Mouse (Mus musculus): ENCODE measurements around the gene Fam120b. TPM values are rescaled to one million over a fixed set of nuclear protein-coding genes. Genes with fewer than 3 reads are reported as not detected.

Gene Fam120b
- polyA plus RNA-seq, 1 experiment from 2014 or later = 30.3 TPM

GRCm38 (mm10) chr17:15365650-15366049, 30.4 kb upstream of the Fam120b start:
- Histone ChIP-seq H3K27me3 (ENCODE audit: control insufficient read depth, insufficient read depth, low read length) (no peaks in the 10 kb centered on the region), H3K4me1 (ENCODE audit: control insufficient read depth, insufficient read depth, low read length) (no peaks in the 10 kb centered on the region), H3K36me3 (ENCODE audit: control insufficient read depth, insufficient read depth, low read length) (peaks cover 5% of the 10 kb centered on the region; the same call in 1 of the 2 replicates), H3K27ac (ENCODE audit: low read length) (no peak overlapping the region), H3K9me3 (ENCODE audit: control insufficient read depth, low read depth, low read length) (no peaks in the 10 kb centered on the region), H3K9ac (replicated peaks; ENCODE audit: low read depth, low read length) (no peak overlapping the region), H3K4me3 (ENCODE audit: low read depth, low read length) (no peak overlapping the region), H3K4me2 (replicated peaks; ENCODE audit: low read depth, low read length) (no peak overlapping the region)
- no peak for ATAC-seq (ENCODE audit: insufficient number of reproducible peaks, insufficient read depth, low FRiP score, low read depth)
- 69% methylated on average over 5 of the region's 5 CpGs for WGBS

GRCm38 (mm10) chr17:15370401-15370800, 25.6 kb upstream of the Fam120b start:
- 0 out of 2 replicates have a peak, but pooled peaks cover 7% of the 10 kb centered on the region for H3K27me3 ChIP-seq (ENCODE audit: control insufficient read depth, insufficient read depth, low read length)

GRCm38 (mm10) chr17:15371967-15372835, 23.8 kb upstream of the Fam120b start:
- peaks cover 28% of the 10 kb centered on the region for H3K4me1 ChIP-seq (ENCODE audit: control insufficient read depth, insufficient read depth, low read length)
- H3K4me2 ChIP-seq (replicated peaks; ENCODE audit: low read depth, low read length) = peak overlapping the region; percentile 91
- H3K27ac ChIP-seq (ENCODE audit: low read length) = no peak overlapping the region
- no peaks in the 10 kb centered on the region for H3K9me3 ChIP-seq (ENCODE audit: control insufficient read depth, low read depth, low read length)
- WGBS = 45% methylated on average over 17 of the region's 17 CpGs
- H3K4me3 ChIP-seq (ENCODE audit: low read depth, low read length) = peak overlapping the region; percentile 69; the same call in 1 of the 2 replicates
- H3K27me3 ChIP-seq (ENCODE audit: control insufficient read depth, insufficient read depth, low read length) = 0 out of 2 replicates have a peak, but pooled peaks cover 7% of the 10 kb centered on the region
- peaks cover 5% of the 10 kb centered on the region; the same call in 1 of the 2 replicates for H3K36me3 ChIP-seq (ENCODE audit: control insufficient read depth, insufficient read depth, low read length)
- no peak overlapping the region for H3K9ac ChIP-seq (replicated peaks; ENCODE audit: low read depth, low read length)
- ATAC-seq (ENCODE audit: insufficient number of reproducible peaks, insufficient read depth, low FRiP score, low read depth) = no peak; the same call in 1 of the 2 replicates

More at GRCm38 (mm10) chr17:15370401-15370800, 25.6 kb upstream of the Fam120b start:
- no peak for ATAC-seq (ENCODE audit: insufficient number of reproducible peaks, insufficient read depth, low FRiP score, low read depth)
- Histone ChIP-seq H3K4me3 (ENCODE audit: low read depth, low read length) (no peak overlapping the region), H3K9me3 (ENCODE audit: control insufficient read depth, low read depth, low read length) (no peaks in the 10 kb centered on the region), H3K4me2 (replicated peaks; ENCODE audit: low read depth, low read length) (no peak overlapping the region), H3K27ac (ENCODE audit: low read length) (no peak overlapping the region), H3K36me3 (ENCODE audit: control insufficient read depth, insufficient read depth, low read length) (peaks cover 5% of the 10 kb centered on the region; the same call in 1 of the 2 replicates), H3K9ac (replicated peaks; ENCODE audit: low read depth, low read length) (no peak overlapping the region), H3K4me1 (ENCODE audit: control insufficient read depth, insufficient read depth, low read length) (peaks cover 23% of the 10 kb centered on the region)
- WGBS = 91% methylated on average over 14 of the region's 14 CpGs

DNA sequence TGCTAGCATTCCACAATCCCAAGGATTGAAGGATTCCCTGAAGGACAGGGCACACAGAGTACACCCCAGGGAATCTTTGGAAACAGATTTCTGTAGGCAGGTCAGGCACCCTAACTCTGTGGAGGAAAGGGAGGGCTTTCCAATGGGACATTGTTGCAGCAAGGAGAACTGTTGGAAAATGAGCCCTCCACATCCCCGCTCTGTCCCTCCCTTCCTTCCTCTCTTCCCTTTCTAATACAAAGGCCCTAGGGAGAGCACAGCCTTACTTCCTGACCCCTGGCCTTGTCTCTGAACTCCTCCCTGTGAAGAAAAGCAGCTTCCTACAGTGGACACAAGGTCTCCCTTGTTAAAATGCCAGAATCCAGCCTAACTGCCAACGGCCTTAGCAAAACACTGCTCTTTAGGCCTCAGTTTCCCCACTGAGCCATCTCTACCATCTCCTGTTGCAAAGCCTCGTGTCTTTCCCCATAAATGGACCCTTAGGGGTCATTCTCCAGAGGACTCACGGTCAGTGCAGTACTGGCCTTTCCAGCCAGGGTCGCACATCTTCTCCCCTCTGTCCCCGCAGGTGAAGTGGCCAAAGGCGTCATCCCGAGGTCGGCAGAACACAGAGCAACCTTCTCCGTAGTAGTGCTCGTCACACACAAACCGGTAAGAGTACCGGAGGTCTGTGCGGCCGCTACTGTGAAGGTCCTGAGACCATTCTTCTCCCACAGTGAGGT, 22.9 kb upstream of the Fam120b start:
- ATAC-seq (ENCODE audit: insufficient number of reproducible peaks, insufficient read depth, low FRiP score, low read depth) = no peak
- peaks cover under 1% of the 10 kb centered on the region; the same call in 1 of the 2 replicates for H3K36me3 ChIP-seq (ENCODE audit: control insufficient read depth, insufficient read depth, low read length)
- H3K27me3 ChIP-seq (ENCODE audit: control insufficient read depth, insufficient read depth, low read length) = 0 out of 2 replicates have a peak, but pooled peaks cover 7% of the 10 kb centered on the region
- H3K27ac ChIP-seq (ENCODE audit: low read length) = no peak overlapping the region; the same call in 1 of the 2 replicates
- peak overlapping the region; percentile 91 for H3K4me2 ChIP-seq (replicated peaks; ENCODE audit: low read depth, low read length)
- 64% methylated on average over 15 of the region's 15 CpGs for WGBS
- peaks cover 35% of the 10 kb centered on the region for H3K4me1 ChIP-seq (ENCODE audit: control insufficient read depth, insufficient read depth, low read length)
- no peaks in the 10 kb centered on the region for H3K9me3 ChIP-seq (ENCODE audit: control insufficient read depth, low read depth, low read length)
- H3K4me3 ChIP-seq (ENCODE audit: low read depth, low read length) = peak overlapping the region; percentile 69
- peak overlapping the region; percentile 0; the same call in 1 of the 2 replicates for H3K9ac ChIP-seq (replicated peaks; ENCODE audit: low read depth, low read length)

- H3K9ac ChIP-seq (replicated peaks; ENCODE audit: low read depth, low read length) = peak overlapping the region; percentile 78
- H3K4me3 ChIP-seq (ENCODE audit: low read depth, low read length) = peak overlapping the region; percentile 69
- peak overlapping the region; percentile 91 for H3K4me2 ChIP-seq (replicated peaks; ENCODE audit: low read depth, low read length)
- no peak for ATAC-seq (ENCODE audit: insufficient number of reproducible peaks, insufficient read depth, low FRiP score, low read depth)
- 3% methylated on average over 50 of the region's 50 CpGs for WGBS
- no peaks in the 10 kb centered on the region for H3K9me3 ChIP-seq (ENCODE audit: control insufficient read depth, low read depth, low read length)
- 0 out of 2 replicates have a peak, but pooled peaks cover 7% of the 10 kb centered on the region for H3K27me3 ChIP-seq (ENCODE audit: control insufficient read depth, insufficient read depth, low read length)
- H3K4me1 ChIP-seq (ENCODE audit: control insufficient read depth, insufficient read depth, low read length) = peaks cover 39% of the 10 kb centered on the region
- H3K27ac ChIP-seq (ENCODE audit: low read length) = peak overlapping the region; percentile 56; the same call in 1 of the 2 replicates
- H3K36me3 ChIP-seq (ENCODE audit: control insufficient read depth, insufficient read depth, low read length) = no peaks in the 10 kb centered on the region
Measured at GRCm38 (mm10) chr17:15374321-15375141, 21.5 kb upstream of the Fam120b start.

DNA sequence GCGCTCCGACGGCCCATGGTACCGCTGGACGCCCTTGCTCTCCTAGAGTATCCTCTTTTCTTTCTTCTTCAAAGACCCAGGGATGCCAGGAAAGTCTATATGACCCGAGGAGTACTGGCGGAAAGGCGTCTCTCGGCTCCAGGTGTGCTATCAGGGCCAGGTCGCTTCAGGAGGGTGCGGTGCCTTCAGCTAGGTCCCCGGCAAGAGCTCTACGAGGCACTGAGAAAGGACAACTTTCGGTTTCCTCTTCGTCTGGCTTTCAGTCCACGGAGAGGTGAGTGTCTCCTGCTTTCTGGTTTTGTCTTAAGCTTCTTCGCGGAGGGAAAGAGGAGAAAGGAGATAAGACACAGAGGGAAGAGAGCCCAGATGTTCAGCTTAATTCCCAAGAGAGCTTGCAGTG, 20.8 kb upstream of the Fam120b start:
- no peaks in the 10 kb centered on the region for H3K36me3 ChIP-seq (ENCODE audit: control insufficient read depth, insufficient read depth, low read length)
- H3K27ac ChIP-seq (ENCODE audit: low read length) = peak overlapping the region; percentile 56
- H3K9ac ChIP-seq (replicated peaks; ENCODE audit: low read depth, low read length) = peak overlapping the region; percentile 78
- H3K4me2 ChIP-seq (replicated peaks; ENCODE audit: low read depth, low read length) = peak overlapping the region; percentile 91
- no peak for ATAC-seq (ENCODE audit: insufficient number of reproducible peaks, insufficient read depth, low FRiP score, low read depth)
- H3K9me3 ChIP-seq (ENCODE audit: control insufficient read depth, low read depth, low read length) = no peaks in the 10 kb centered on the region
- H3K27me3 ChIP-seq (ENCODE audit: control insufficient read depth, insufficient read depth, low read length) = 0 out of 2 replicates have a peak, but pooled peaks cover 7% of the 10 kb centered on the region
- peak overlapping the region; percentile 69 for H3K4me3 ChIP-seq (ENCODE audit: low read depth, low read length)
- under 1% methylated on average over 18 of the region's 18 CpGs for WGBS
- peaks cover 43% of the 10 kb centered on the region for H3K4me1 ChIP-seq (ENCODE audit: control insufficient read depth, insufficient read depth, low read length)

DNA sequence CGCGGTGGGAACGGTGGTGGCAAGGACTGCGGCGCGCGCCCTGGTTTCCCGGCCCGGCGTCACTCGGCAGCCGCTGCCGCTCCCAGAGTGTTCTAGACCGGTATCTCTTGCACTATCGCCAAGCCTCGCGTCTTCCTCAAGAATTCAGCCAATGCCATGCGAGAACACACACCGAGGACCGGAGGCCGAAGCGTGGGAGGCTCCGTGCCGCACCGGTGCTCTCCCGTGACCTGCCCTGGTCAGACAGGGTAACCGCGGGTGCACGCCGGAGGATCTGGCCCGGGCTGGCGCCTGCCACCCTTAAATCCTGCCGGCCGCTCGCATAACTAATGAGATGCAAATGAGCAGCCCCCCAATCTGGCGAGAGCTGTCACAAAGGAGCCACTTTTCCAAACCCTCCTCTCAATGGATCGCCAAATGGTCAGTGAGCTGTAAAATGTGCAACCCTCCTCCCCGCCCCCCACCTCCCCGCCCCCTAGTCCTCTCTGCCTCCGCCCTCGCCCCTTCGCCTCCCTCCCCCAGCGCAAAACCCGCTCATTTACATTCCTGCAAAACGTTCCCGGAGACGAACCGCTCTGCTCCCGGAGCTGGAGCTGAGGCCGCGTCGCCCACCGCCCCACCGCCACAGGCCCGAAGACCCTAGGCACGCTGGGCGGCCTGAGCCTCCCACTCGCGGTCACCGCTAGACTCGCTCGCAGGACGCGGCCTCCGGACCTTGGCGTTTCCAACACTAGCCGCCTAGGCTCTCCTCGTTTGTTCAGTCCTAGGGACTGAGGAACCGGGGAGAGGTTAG, 20.1 kb upstream of the Fam120b start:
- Histone ChIP-seq H3K36me3 (ENCODE audit: control insufficient read depth, insufficient read depth, low read length) (no peaks in the 10 kb centered on the region), H3K4me3 (ENCODE audit: low read depth, low read length) (peak overlapping the region; percentile 69), H3K4me2 (replicated peaks; ENCODE audit: low read depth, low read length) (peak overlapping the region; percentile 91), H3K9ac (replicated peaks; ENCODE audit: low read depth, low read length) (peak overlapping the region; percentile 78), H3K4me1 (ENCODE audit: control insufficient read depth, insufficient read depth, low read length) (peaks cover 45% of the 10 kb centered on the region), H3K27ac (ENCODE audit: low read length) (peak overlapping the region; percentile 75), H3K9me3 (ENCODE audit: control insufficient read depth, low read depth, low read length) (no peaks in the 10 kb centered on the region), H3K27me3 (ENCODE audit: control insufficient read depth, insufficient read depth, low read length) (0 out of 2 replicates have a peak, but pooled peaks cover 7% of the 10 kb centered on the region)
- ATAC-seq (ENCODE audit: insufficient number of reproducible peaks, insufficient read depth, low FRiP score, low read depth) = peak; percentile 24
- under 1% methylated on average over 69 of the region's 69 CpGs for WGBS
